ENCODE assay signal across 25 mouse cellular contexts in genomic region chr2:127145699-127146098, GRCm38 (mm10). TPM values are rescaled to one million over a fixed set of nuclear protein-coding genes. Genes with fewer than 3 reads are reported as not detected.
A peak's percentile ranks its signal among the peaks of the same experiment; 100 is the strongest.
DNase-seq lines count a peak whose midpoint lies in the region; ATAC-seq and TF ChIP-seq lines count a peak whose summit lies in the region.
"Had no signal": no experiment of that assay in that cellular context is flagged by ENCODE, and none has a peak within 500 bp of the region (broad histone marks: within the 10 kb centered on the region; RNA-seq: fewer than 3 reads in every experiment).

No protein-coding gene starts in this region.

- H3K4me3 ChIP-seq in liver, embryonic 11.5 days (ENCODE audit: low read depth, low read length): no peak overlapping the region
- no peak overlapping the region for H3K4me3 ChIP-seq in liver, embryonic 14.5 days (ENCODE audit: insufficient read depth in 1 of 2, low read depth in 2 of 2, low read length in 2 of 2)
- H3K4me3 ChIP-seq in liver, postnatal 0 days (ENCODE audit: low read depth, low read length): no peak overlapping the region
- no peak overlapping the region for H3K4me3 ChIP-seq in kidney, embryonic 15.5 days (replicated peaks)
- H3K4me3 ChIP-seq: embryonic facial prominence, embryonic 12.5 days; embryonic facial prominence, embryonic 15.5 days; forebrain, embryonic 15.5 days; heart, embryonic 12.5 days; heart, embryonic 15.5 days; hindbrain, embryonic 10.5 days; hindbrain, embryonic 13.5 days had no signal

- H3K4me1 ChIP-seq in liver, embryonic 11.5 days (replicated peaks; ENCODE audit: control insufficient read depth, insufficient read depth, low read length): peaks cover 28% of the 10 kb centered on the region
- H3K4me1 ChIP-seq in liver, embryonic 14.5 days (replicated peaks; ENCODE audit: control insufficient read depth in 2 of 2, insufficient read depth in 2 of 2, low read length in 1 of 2): peaks cover 32 to 38% of the 10 kb centered on the region in 2 experiments
- peaks cover 34% of the 10 kb centered on the region for H3K4me1 ChIP-seq in liver, postnatal 0 days (ENCODE audit: insufficient read depth)
- peaks cover 21% of the 10 kb centered on the region for H3K4me1 ChIP-seq in kidney, embryonic 15.5 days

- no peaks in the 10 kb centered on the region for H3K9me3 ChIP-seq in liver, embryonic 11.5 days (ENCODE audit: control insufficient read depth, low read length)
- H3K9me3 ChIP-seq in liver, embryonic 14.5 days (ENCODE audit: control insufficient read depth, low read length): no peaks in the 10 kb centered on the region
- H3K9me3 ChIP-seq in liver, postnatal 0 days (ENCODE audit: low read length): no peaks in the 10 kb centered on the region
- no peaks in the 10 kb centered on the region for H3K9me3 ChIP-seq in kidney, embryonic 15.5 days (replicated peaks)
- H3K9me3 ChIP-seq: embryonic facial prominence, embryonic 12.5 days; embryonic facial prominence, embryonic 15.5 days; forebrain, embryonic 15.5 days; heart, embryonic 15.5 days had no signal

- DNase-seq in c-Kit-positive CD71-positive TER-119-positive erythroid progenitor cells, embryonic 14.5 days (ENCODE audit: low spot score): peak; percentile 40
- DNase-seq in liver, embryonic 11.5 days (ENCODE audit: low spot score): no peak
- peak in 1 of 3 experiments; percentile 47 for DNase-seq in liver, embryonic 14.5 days (ENCODE audit: low read depth in 3 of 3, low spot score in 3 of 3)
- no peak for DNase-seq in liver, postnatal 0 days
- no peak for DNase-seq in ovary, postnatal 14 days (ENCODE audit: low spot score)
- DNase-seq in right cerebral cortex, postnatal 4 days: no peak
- DNase-seq: adrenal gland, adult 8-10 months; adrenal gland, postnatal 25 days; cerebellum, adult 18-20 months; cerebellum, adult 9-10 months; cerebellum, postnatal 14 days; gastrocnemius, postnatal 36 days; heart, postnatal 10 days; heart, postnatal 36 days had no signal

- WGBS in liver, embryonic 11.5 days: 52% methylated on average over 3 of the region's 3 CpGs
- WGBS in liver, embryonic 14.5 days (ENCODE audit: insufficient replicate concordance): 19% methylated on average over 3 of the region's 3 CpGs
- 50% methylated on average over 3 of the region's 3 CpGs for WGBS in liver, postnatal 0 days (ENCODE audit: insufficient replicate concordance)
- 83% methylated on average over 3 of the region's 3 CpGs for WGBS in kidney, embryonic 15.5 days

- peak overlapping the region; percentile 4; the same call in 1 of the 2 replicates for H3K4me2 ChIP-seq in liver, embryonic 11.5 days
- peak overlapping the region; percentile 34 for H3K4me2 ChIP-seq in liver, embryonic 14.5 days (ENCODE audit: low read depth)
- H3K4me2 ChIP-seq in liver, postnatal 0 days (ENCODE audit: low read depth, low read length): no peak overlapping the region
- H3K4me2 ChIP-seq in kidney, embryonic 15.5 days: no peak overlapping the region
- H3K4me2 ChIP-seq: embryonic facial prominence, embryonic 12.5 days; embryonic facial prominence, embryonic 15.5 days; forebrain, embryonic 15.5 days; heart, embryonic 12.5 days; heart, embryonic 15.5 days; hindbrain, embryonic 13.5 days had no signal

- no peaks in the 10 kb centered on the region for H3K27me3 ChIP-seq in liver, embryonic 11.5 days (replicated peaks; ENCODE audit: control insufficient read depth, insufficient read depth, low read length)
- no peaks in the 10 kb centered on the region for H3K27me3 ChIP-seq in liver, embryonic 14.5 days (ENCODE audit: control insufficient read depth, insufficient read depth, low read length)
- no peaks in the 10 kb centered on the region for H3K27me3 ChIP-seq in liver, postnatal 0 days (ENCODE audit: insufficient read depth, low read length)
- H3K27me3 ChIP-seq in kidney, embryonic 15.5 days: no peaks in the 10 kb centered on the region
- H3K27me3 ChIP-seq: embryonic facial prominence, embryonic 12.5 days; embryonic facial prominence, embryonic 15.5 days; forebrain, embryonic 15.5 days; heart, embryonic 15.5 days had no signal

- TF ChIP-seq EP300 in liver, embryonic 14.5 days (IDR thresholded peaks at IDR 0.05; ENCODE audit: low read depth): peak; percentile 76
- peak; percentile 35; the same call in 1 of the 2 replicates for TF ChIP-seq EP300 in liver, postnatal 0 days (IDR thresholded peaks at IDR 0.05; ENCODE audit: low read depth)

- no peak overlapping the region for H3K9ac ChIP-seq in liver, embryonic 11.5 days (ENCODE audit: low read depth, low read length)
- peak overlapping the region; percentile 19 for H3K9ac ChIP-seq in liver, embryonic 14.5 days (replicated peaks)
- no peak overlapping the region for H3K9ac ChIP-seq in liver, postnatal 0 days (replicated peaks)
- H3K9ac ChIP-seq in kidney, embryonic 15.5 days: no peak overlapping the region
- H3K9ac ChIP-seq: embryonic facial prominence, embryonic 12.5 days; embryonic facial prominence, embryonic 15.5 days; forebrain, embryonic 15.5 days; heart, embryonic 12.5 days; heart, embryonic 15.5 days; hindbrain, embryonic 13.5 days had no signal

- no peak for TF ChIP-seq CTCF in liver, embryonic 14.5 days (IDR thresholded peaks at IDR 0.05; ENCODE audit: low read depth)
- TF ChIP-seq CTCF in liver, postnatal 0 days (IDR thresholded peaks at IDR 0.05; ENCODE audit: low read depth): no peak

- H3K27ac ChIP-seq in liver, embryonic 11.5 days (ENCODE audit: low read depth, low read length): no peak overlapping the region
- H3K27ac ChIP-seq in liver, embryonic 14.5 days: peak overlapping the region; percentile 19
- no peak overlapping the region for H3K27ac ChIP-seq in liver, postnatal 0 days (ENCODE audit: low read depth)
- H3K27ac ChIP-seq in kidney, embryonic 15.5 days: no peak overlapping the region
- H3K27ac ChIP-seq: embryonic facial prominence, embryonic 12.5 days; embryonic facial prominence, embryonic 15.5 days; forebrain, embryonic 15.5 days; heart, embryonic 15.5 days; hindbrain, embryonic 10.5 days; hindbrain, embryonic 13.5 days had no signal

- ATAC-seq in liver, embryonic 11.5 days (replicated peaks; ENCODE audit: low FRiP score): peak; percentile 46; the same call in 1 of the 2 replicates
- ATAC-seq in liver, embryonic 14.5 days (ENCODE audit: insufficient read depth): peak; percentile 36
- ATAC-seq in liver, postnatal 0 days: no peak
- no peak for ATAC-seq in kidney, embryonic 15.5 days (replicated peaks; ENCODE audit: low FRiP score)
- ATAC-seq: activated CD4-positive, CD25-positive, alpha-beta regulatory T cell, adult 4 months; CD4-positive, CD25-positive, alpha-beta regulatory T cell, adult 4 months; forebrain, embryonic 15.5 days; hindbrain, embryonic 16.5 days had no signal

- peaks cover 8% of the 10 kb centered on the region for H3K36me3 ChIP-seq in liver, embryonic 11.5 days (ENCODE audit: control insufficient read depth, insufficient read depth, low read length)
- peaks cover 7% of the 10 kb centered on the region for H3K36me3 ChIP-seq in liver, embryonic 14.5 days (replicated peaks; ENCODE audit: control insufficient read depth, insufficient read depth, low read depth)
- H3K36me3 ChIP-seq in liver, postnatal 0 days (replicated peaks; ENCODE audit: insufficient read depth, low read length): peaks cover 9% of the 10 kb centered on the region
- peaks cover 9% of the 10 kb centered on the region for H3K36me3 ChIP-seq in kidney, embryonic 15.5 days
- H3K36me3 ChIP-seq: forebrain, embryonic 15.5 days; hindbrain, embryonic 13.5 days had no signal

RNA-seq across cellular contexts. Expression of gene Itpripl1, which starts 2.5 kb away (rescaled TPM):
- 32.1 and 33.4 TPM in 2 replicates for polyA plus RNA-seq in liver, embryonic 11.5 days (2014; fragmentation: Nextera tagmentation; extraction: Ambion mirVana)
- polyA plus RNA-seq in liver, embryonic 14.5 days (2012; rRNA removed): 7.3 and 8.0 TPM in 2 replicates
- 17.7 and 19.9 TPM in 2 replicates for polyA plus RNA-seq in liver, embryonic 14.5 days (2014; fragmentation: Nextera tagmentation; extraction: Ambion mirVana)
- polyA plus RNA-seq in liver, postnatal 0 days (2015; fragmentation: Nextera tagmentation; extraction: Ambion mirVana): 15.9 and 17.8 TPM in 2 replicates
- polyA plus RNA-seq in kidney, embryonic 15.5 days (2015; fragmentation: Nextera tagmentation; extraction: Ambion mirVana): 22.5 and 25.0 TPM in 2 replicates

RNA-seq across cellular contexts. Expression of gene Ncaph, which starts 11.9 kb away (rescaled TPM):
- polyA plus RNA-seq in liver, embryonic 11.5 days (2014; fragmentation: Nextera tagmentation; extraction: Ambion mirVana): 89.9 and 105 TPM in 2 replicates
- 19.7 and 33.9 TPM in 2 replicates for polyA plus RNA-seq in liver, embryonic 14.5 days (2012; rRNA removed)
- 58.4 and 65.2 TPM in 2 replicates for polyA plus RNA-seq in liver, embryonic 14.5 days (2014; fragmentation: Nextera tagmentation; extraction: Ambion mirVana)
- 21.5 and 23.4 TPM in 2 replicates for polyA plus RNA-seq in liver, postnatal 0 days (2015; fragmentation: Nextera tagmentation; extraction: Ambion mirVana)
- polyA plus RNA-seq in kidney, embryonic 15.5 days (2015; fragmentation: Nextera tagmentation; extraction: Ambion mirVana): 90.2 and 90.5 TPM in 2 replicates

Comparison
In these comparisons a context has a peak if more than half of its experiments do, and no peak if none do; other contexts are left out.
1. ATAC-seq: peak in liver, embryonic 11.5 days (single experiment) and liver, embryonic 14.5 days (single experiment); none in liver, postnatal 0 days (single experiment) and kidney, embryonic 15.5 days (single experiment).
2. H3K4me2 ChIP-seq: peak in liver, embryonic 11.5 days (single experiment) and liver, embryonic 14.5 days (single experiment); none in liver, postnatal 0 days (single experiment) and kidney, embryonic 15.5 days (single experiment).